Mouse (Mus musculus) adipocyte (in vitro differentiated cells): ENCODE data around the gene Slirp.

Experiments used
- DNase-seq: peaks from one replicate; pipeline ENCODE4 v3.0.0-alpha.2; 2016; ENCODE audit warnings: low spot score

Gene Slirp

GRCm38 (mm10) chr12:87443700-87444122 lies at the start of gene Slirp, which contains the start of gene Alkbh1:
Gene Slirp (plus strand): TSS chr12:87443896.
Gene Alkbh1 (minus strand): TSS chr12:87444017.
- peak; percentile 93 for DNase-seq

- DNase-seq: no peak
Observed at GRCm38 (mm10) chr12:87394316-87394715, 49.4 kb upstream of the Slirp start.

GRCm38 (mm10) chr12:87397126-87397525 lies 46.6 kb upstream of the Slirp start:
- no peak for DNase-seq

GRCm38 (mm10) chr12:87397811-87398417 lies 45.8 kb upstream of the Slirp start:
- DNase-seq: no peak

- no peak for DNase-seq
Observed at GRCm38 (mm10) chr12:87399119-87399819, 44.4 kb upstream of the Slirp start.

GRCm38 (mm10) chr12:87401883-87402282 lies 41.8 kb upstream of the Slirp start:
- no peak for DNase-seq

- DNase-seq: no peak
Observed at GRCm38 (mm10) chr12:87405165-87405564, 38.5 kb upstream of the Slirp start.

GRCm38 (mm10) chr12:87405721-87406120 lies 38.0 kb upstream of the Slirp start:
- no peak for DNase-seq

- DNase-seq: peak; percentile 56
Observed at GRCm38 (mm10) chr12:87407869-87408605, 35.7 kb upstream of the Slirp start.

GRCm38 (mm10) chr12:87409123-87409522 lies 34.6 kb upstream of the Slirp start:
- no peak for DNase-seq

- DNase-seq: no peak
Observed at GRCm38 (mm10) chr12:87410999-87411398, 32.7 kb upstream of the Slirp start.

- peak; percentile 71 for DNase-seq
Observed at GRCm38 (mm10) chr12:87413179-87413790, 30.4 kb upstream of the Slirp start.

- DNase-seq: no peak
Observed at GRCm38 (mm10) chr12:87415358-87415757, 28.3 kb upstream of the Slirp start.

- peak; percentile 65 for DNase-seq
Observed at GRCm38 (mm10) chr12:87416690-87417089, 27.0 kb upstream of the Slirp start.

GRCm38 (mm10) chr12:87418921-87419320 lies 24.8 kb upstream of the Slirp start:
- no peak for DNase-seq

- no peak for DNase-seq
Observed at GRCm38 (mm10) chr12:87419974-87420485, 23.7 kb upstream of the Slirp start.

- DNase-seq: no peak
Observed at GRCm38 (mm10) chr12:87421708-87422507, 21.8 kb upstream of the Slirp start.

- no peak for DNase-seq
Observed at GRCm38 (mm10) chr12:87423700-87424099, 20.0 kb upstream of the Slirp start.

- no peak for DNase-seq
Observed at GRCm38 (mm10) chr12:87424516-87424915, 19.2 kb upstream of the Slirp start.

- DNase-seq: no peak
Observed at GRCm38 (mm10) chr12:87426354-87427031, 17.2 kb upstream of the Slirp start.

- no peak for DNase-seq
Observed at GRCm38 (mm10) chr12:87428295-87428694, 15.4 kb upstream of the Slirp start.
